Mouse (Mus musculus) lung, postnatal 0 days (tissue): ENCODE measurements around the gene Gal3st2.

Source experiments
- CTCF ChIP-seq: IDR thresholded peaks from 2 replicates; pipeline ENCODE4 v1.5.1; 2016; ENCODE audit warnings: antibody characterized with exemption, mild to moderate bottlenecking
- EP300 ChIP-seq: IDR thresholded peaks from 2 replicates; pipeline ENCODE4 v1.6.1; 2016; ENCODE audit warnings: antibody characterized with exemption, mild to moderate bottlenecking, control low read depth

GRCm38 (mm10) chr1:93835211-93835610 is 25.9 kb upstream of the Gal3st2 start:
- TF ChIP-seq CTCF (no peak), EP300 (no peak)
